Mouse (Mus musculus) neural tube, embryonic 11.5 days (tissue): Measurements from ENCODE around the gene Pdpk1. TPM values are rescaled to one million over a fixed set of nuclear protein-coding genes. Genes with fewer than 3 reads are reported as not detected.
"Not testable (repeated sequence)": the region's sequence is repeated elsewhere in the genome, so short reads cannot be mapped to it uniquely, and the experiment has no call there.

Source experiments
- ATAC-seq: fragments of 200-750 bp; cut with Nextera tagmentation; 2 replicates; pipeline ENCODE4 v1.8.0; 2017; ENCODE audit warnings: moderate number of reproducible peaks, mild to moderate bottlenecking, moderate TSS enrichment, moderate library complexity; ENCODE audit not compliant: insufficient read depth, low FRiP score, low TSS enrichment
- DNase-seq: peaks from one replicate; pipeline ENCODE4 v3.0.0-alpha.2; 2015; ENCODE audit warnings: low spot score
- H3K27ac ChIP-seq: fragments of 300-500 bp; sonication (generic); 2 replicates; pipeline ENCODE4 v1.5.1; 2014; ENCODE audit warnings: low read depth, mild to moderate bottlenecking, low read length
- H3K27me3 ChIP-seq: fragments of 300-500 bp; sonication (generic); 2 replicates; pipeline ENCODE4 v1.6.1; 2014; ENCODE audit warnings: mild to moderate bottlenecking, low read length, mixed read lengths; ENCODE audit not compliant: control insufficient read depth, insufficient read depth
- H3K36me3 ChIP-seq: fragments of 300-500 bp; sonication (generic); 2 replicates; pipeline ENCODE4 v1.6.1; 2014; ENCODE audit warnings: mild to moderate bottlenecking, low read length, moderate library complexity, mixed read lengths; ENCODE audit not compliant: control insufficient read depth, insufficient read depth
- H3K4me1 ChIP-seq: fragments of 300-500 bp; sonication (generic); 2 replicates; pipeline ENCODE4 v1.6.1; 2014; ENCODE audit warnings: low read length, mixed read lengths; ENCODE audit not compliant: control insufficient read depth, insufficient read depth
- H3K4me2 ChIP-seq: fragments of 300-500 bp; sonication (generic); 2 replicates; pipeline ENCODE4 v1.6.1; 2014; ENCODE audit warnings: low read depth, mild to moderate bottlenecking, moderate library complexity
- H3K4me3 ChIP-seq: fragments of 300-500 bp; sonication (generic); 2 replicates; pipeline ENCODE4 v1.5.1; 2014; ENCODE audit warnings: low read depth, low read length
- H3K9ac ChIP-seq: fragments of 300-500 bp; sonication (generic); 2 replicates; pipeline ENCODE4 v1.6.1; 2014; ENCODE audit warnings: mild to moderate bottlenecking, low read length
- H3K9me3 ChIP-seq: fragments of 300-500 bp; sonication (generic); 2 replicates; pipeline ENCODE4 v1.6.1; 2016; ENCODE audit warnings: low read length; ENCODE audit not compliant: control insufficient read depth
- WGBS: fragments of 180-500 bp; shearing (Covaris S2); extraction: QIAGEN DNeasy Blood & Tissue Kit; methylation state at CpG from one replicate; pipeline ENCODE4 v1.1.7; 2014; 5-methylcytosine and 5-hydroxymethylcytosine counted together
- polyA plus RNA-seq: library from polyadenylated mRNA; unstranded; fragments of >200 nt; fragmentation: Nextera tagmentation; extraction: Ambion mirVana; gene quantifications from 2 replicates; pipeline ENCODE4 v1.2.1, GENCODE M21; 2014

The Pdpk1 gene
- polyA plus RNA-seq, 1 experiment from 2014 or later: 44.9 TPM

- no peak for DNase-seq
- WGBS: 90% methylated on average over 3 of the region's 3 CpGs
- Histone ChIP-seq H3K9me3 (no peaks in the 10 kb centered on the region), H3K4me2 (no peak overlapping the region), H3K4me3 (no peak overlapping the region), H3K27ac (no peak overlapping the region), H3K27me3 (no peaks in the 10 kb centered on the region), H3K36me3 (no peaks in the 10 kb centered on the region), H3K4me1 (no peaks in the 10 kb centered on the region), H3K9ac (no peak overlapping the region)
- no peak for ATAC-seq
These were observed 31.3 kb downstream of the Pdpk1 start for GRCm38 (mm10) chr17:24119446-24119845.

GRCm38 (mm10) chr17:24113031-24113430, 37.7 kb downstream of the Pdpk1 start:
- H3K36me3 ChIP-seq: no peaks in the 10 kb centered on the region
- H3K4me2 ChIP-seq: no peak overlapping the region
- no peaks in the 10 kb centered on the region for H3K27me3 ChIP-seq
- no peak overlapping the region for H3K4me3 ChIP-seq
- no peaks in the 10 kb centered on the region for H3K4me1 ChIP-seq
- ATAC-seq: no peak
- no peaks in the 10 kb centered on the region for H3K9me3 ChIP-seq
- DNase-seq: no peak
- WGBS: 87% methylated on average over 4 of the region's 4 CpGs
- H3K27ac ChIP-seq: no peak overlapping the region
- no peak overlapping the region for H3K9ac ChIP-seq

- DNase-seq (no peak), ATAC-seq (no peak)
- Histone ChIP-seq H3K9ac (no peak overlapping the region), H3K27ac (no peak overlapping the region), H3K27me3 (no peaks in the 10 kb centered on the region), H3K4me2 (no peak overlapping the region), H3K4me1 (no peaks in the 10 kb centered on the region), H3K9me3 (no peaks in the 10 kb centered on the region), H3K4me3 (no peak overlapping the region), H3K36me3 (no peaks in the 10 kb centered on the region)
- WGBS: 95% methylated on average over 1 of the region's 1 CpGs
These were observed 39.5 kb downstream of the Pdpk1 start for GRCm38 (mm10) chr17:24111256-24111655.

GRCm38 (mm10) chr17:24108896-24109295, 41.8 kb downstream of the Pdpk1 start:
- H3K9ac ChIP-seq: no peak overlapping the region
- 91% methylated on average over 1 of the region's 1 CpGs for WGBS
- H3K27me3 ChIP-seq: no peaks in the 10 kb centered on the region
- DNase-seq (no peak), ATAC-seq (no peak)
- H3K4me3 ChIP-seq: no peak overlapping the region
- no peaks in the 10 kb centered on the region for H3K9me3 ChIP-seq
- H3K4me2 ChIP-seq: no peak overlapping the region
- no peak overlapping the region for H3K27ac ChIP-seq
- H3K4me1 ChIP-seq: no peaks in the 10 kb centered on the region
- no peaks in the 10 kb centered on the region for H3K36me3 ChIP-seq

- Histone ChIP-seq H3K9me3 (no peaks in the 10 kb centered on the region), H3K4me1 (no peaks in the 10 kb centered on the region), H3K36me3 (no peaks in the 10 kb centered on the region), H3K4me2 (no peak overlapping the region), H3K27ac (no peak overlapping the region), H3K9ac (no peak overlapping the region), H3K4me3 (no peak overlapping the region), H3K27me3 (no peaks in the 10 kb centered on the region)
- ATAC-seq: no peak
- no peak for DNase-seq
- WGBS: 96% methylated on average over 2 of the region's 2 CpGs
These were observed 45.6 kb downstream of the Pdpk1 start for GRCm38 (mm10) chr17:24105111-24105510.

GRCm38 (mm10) chr17:24098354-24098753, 52.4 kb downstream of the Pdpk1 start:
- no peak for DNase-seq
- Histone ChIP-seq H3K9me3 (no peaks in the 10 kb centered on the region), H3K27ac (no peak overlapping the region), H3K4me2 (no peak overlapping the region), H3K4me1 (no peaks in the 10 kb centered on the region), H3K36me3 (no peaks in the 10 kb centered on the region; the same call in 1 of the 2 replicates), H3K9ac (no peak overlapping the region), H3K27me3 (no peaks in the 10 kb centered on the region), H3K4me3 (no peak overlapping the region)
- no peak for ATAC-seq
- 96% methylated on average over 4 of the region's 4 CpGs for WGBS

GRCm38 (mm10) chr17:24090575-24090974, 60.1 kb downstream of the Pdpk1 start:
- Histone ChIP-seq H3K4me3 (no peak overlapping the region), H3K27me3 (no peaks in the 10 kb centered on the region), H3K36me3 (peaks cover 4% of the 10 kb centered on the region; the same call in 1 of the 2 replicates), H3K27ac (no peak overlapping the region), H3K9ac (no peak overlapping the region), H3K4me1 (no peaks in the 10 kb centered on the region), H3K4me2 (no peak overlapping the region), H3K9me3 (no peaks in the 10 kb centered on the region)
- ATAC-seq: no peak
- WGBS: 100% methylated on average over 1 of the region's 1 CpGs
- no peak for DNase-seq

GRCm38 (mm10) chr17:24086399-24086798, 64.3 kb downstream of the Pdpk1 start:
- ATAC-seq, H3K27me3 ChIP-seq, H3K36me3 ChIP-seq, H3K4me3 ChIP-seq, H3K4me2 ChIP-seq, H3K9me3 ChIP-seq, DNase-seq, H3K27ac ChIP-seq, H3K4me1 ChIP-seq, H3K9ac ChIP-seq: not testable (repeated sequence)
- 92% methylated on average over 4 of the region's 4 CpGs for WGBS

GRCm38 (mm10) chr17:24084593-24084992, 66.1 kb downstream of the Pdpk1 start:
- 63% methylated on average over 1 of the region's 1 CpGs for WGBS
- no peak for ATAC-seq

More at GRCm38 (mm10) chr17:24084593-24084992, 66.1 kb downstream of the Pdpk1 start:
- no peak overlapping the region for H3K27ac ChIP-seq
- H3K4me3 ChIP-seq: no peak overlapping the region
- H3K4me2 ChIP-seq: no peak overlapping the region
- H3K27me3 ChIP-seq: no peaks in the 10 kb centered on the region
- no peaks in the 10 kb centered on the region for H3K9me3 ChIP-seq
- H3K9ac ChIP-seq: no peak overlapping the region
- no peaks in the 10 kb centered on the region for H3K4me1 ChIP-seq
- DNase-seq: no peak
- 0 out of 2 replicates have a peak, but pooled peaks cover 2% of the 10 kb centered on the region for H3K36me3 ChIP-seq
